Mouse (Mus musculus) C2C12 (cell line): Measurements from ENCODE around the gene Abhd12b. TPM values are rescaled to one million over a fixed set of nuclear protein-coding genes. Genes with fewer than 3 reads are reported as not detected.

Source experiments
- H3K27me3 ChIP-seq: one replicate; pipeline ENCODE4 v1.6.1; 2011; ENCODE audit not compliant: control insufficient read depth, insufficient read depth, insufficient read length
- H3K36me3 ChIP-seq: one replicate; pipeline ENCODE4 v1.6.1; 2011; ENCODE audit not compliant: control insufficient read depth, insufficient read depth
- H3K4me3 ChIP-seq: one replicate; pipeline ENCODE4 v1.5.1; 2011; ENCODE audit warnings: mild to moderate bottlenecking, control low read depth; ENCODE audit not compliant: poor library complexity, insufficient read depth, severe bottlenecking
- H3K79me2 ChIP-seq: one replicate; pipeline ENCODE4 v1.6.1; 2011; ENCODE audit not compliant: control insufficient read depth, insufficient read depth
- H3K79me3 ChIP-seq: one replicate; pipeline ENCODE4 v1.6.1; 2011; ENCODE audit warnings: low read depth, control low read depth
- H3ac ChIP-seq: one replicate; pipeline ENCODE3; 2011; ENCODE audit warnings: low read depth; ENCODE audit not compliant: control insufficient read depth, insufficient read length
- CEBPB ChIP-seq: IDR thresholded peaks from one replicate; pipeline ENCODE4 v1.6.1; 2011; ENCODE audit warnings: low read depth, mild to moderate bottlenecking, control low read depth, moderate library complexity
- CTCF ChIP-seq: IDR thresholded peaks from one replicate; pipeline ENCODE4 v1.5.1; 2011; ENCODE audit not compliant: control insufficient read depth, insufficient read depth, insufficient read length
- FOSL1 ChIP-seq: IDR thresholded peaks from one replicate; pipeline ENCODE4 v1.8.0; 2011; ENCODE audit warnings: mild to moderate bottlenecking, low read length; ENCODE audit not compliant: poor library complexity, insufficient read depth, severe bottlenecking
- MAX ChIP-seq: IDR thresholded peaks from one replicate; pipeline ENCODE4 v1.6.1; 2011; ENCODE audit warnings: mild to moderate bottlenecking, control low read depth
- MYOD1 ChIP-seq: IDR thresholded peaks from one replicate; pipeline ENCODE4 v1.6.1; 2011; ENCODE audit warnings: low read depth; ENCODE audit not compliant: control insufficient read depth, insufficient read length
- MYOG ChIP-seq: IDR thresholded peaks from one replicate; pipeline ENCODE4 v1.6.1; 2011; ENCODE audit not compliant: control insufficient read depth, insufficient read length; ENCODE audit errors: extremely low read depth
- USF1 ChIP-seq: IDR thresholded peaks from one replicate; pipeline ENCODE4 v1.6.1; 2011; ENCODE audit warnings: low read depth, mild to moderate bottlenecking, control low read depth, moderate library complexity
- polyA plus RNA-seq: library from polyadenylated mRNA; unstranded; fragments of >200 nt; fragmentation: generic; extraction: Trizol; gene quantifications from one replicate; pipeline ENCODE4 v1.2.1, GENCODE M21; 2012; ENCODE audit warnings: missing spikeins

The Abhd12b gene
- polyA plus RNA-seq, 1 experiment, result not detected

GRCm38 (mm10) chr12:70148631-70149265 lies 5.2 kb upstream of the Abhd12b start:
- Histone ChIP-seq H3K4me3 (no peak overlapping the region), H3K79me3 (no peaks in the 10 kb centered on the region), H3K36me3 (no peaks in the 10 kb centered on the region), H3K27me3 (peaks cover 5% of the 10 kb centered on the region), H3ac (no peak overlapping the region), H3K79me2 (no peaks in the 10 kb centered on the region)
- TF ChIP-seq MYOD1 (no peak), CTCF (no peak), USF1 (no peak)

- Histone ChIP-seq H3K79me3 (no peaks in the 10 kb centered on the region), H3K36me3 (no peaks in the 10 kb centered on the region), H3K27me3 (peaks cover 43% of the 10 kb centered on the region), H3K79me2 (no peaks in the 10 kb centered on the region), H3K4me3 (no peak overlapping the region), H3ac (no peak overlapping the region)
- TF ChIP-seq CEBPB, result no peak
These were observed 2.3 kb downstream of the Abhd12b start for GRCm38 (mm10) chr12:70156222-70156621.

GRCm38 (mm10) chr12:70157292-70158066 lies 3.5 kb downstream of the Abhd12b start:
- H3K27me3 ChIP-seq, result peaks cover 43% of the 10 kb centered on the region
- no peaks in the 10 kb centered on the region for H3K79me2 ChIP-seq
- H3K36me3 ChIP-seq, result no peaks in the 10 kb centered on the region
- H3K79me3 ChIP-seq, result no peaks in the 10 kb centered on the region
- H3K4me3 ChIP-seq, result no peak overlapping the region
- H3ac ChIP-seq, result no peak overlapping the region
- no peak for TF ChIP-seq CEBPB
- no peak for TF ChIP-seq FOSL1
- no peak for TF ChIP-seq CTCF
- TF ChIP-seq MAX, result no peak

- Histone ChIP-seq H3K27me3 (peaks cover 32% of the 10 kb centered on the region), H3K79me3 (no peaks in the 10 kb centered on the region), H3ac (no peak overlapping the region), H3K79me2 (no peaks in the 10 kb centered on the region), H3K36me3 (no peaks in the 10 kb centered on the region), H3K4me3 (no peak overlapping the region)
- no peak for TF ChIP-seq CTCF
- no peak for TF ChIP-seq USF1
- no peak for TF ChIP-seq MYOD1
- TF ChIP-seq MYOG, result no peak
- no peak for TF ChIP-seq CEBPB
- no peak for TF ChIP-seq MAX
- TF ChIP-seq FOSL1, result no peak
These were observed 7.1 kb downstream of the Abhd12b start for GRCm38 (mm10) chr12:70161057-70161456.

- no peaks in the 10 kb centered on the region for H3K36me3 ChIP-seq
- peaks cover 5% of the 10 kb centered on the region for H3K27me3 ChIP-seq
- no peaks in the 10 kb centered on the region for H3K79me2 ChIP-seq
- H3K4me3 ChIP-seq, result no peak overlapping the region
- no peaks in the 10 kb centered on the region for H3K79me3 ChIP-seq
- no peak overlapping the region for H3ac ChIP-seq
- TF ChIP-seq MAX (no peak), USF1 (no peak), FOSL1 (no peak), CTCF (no peak), CEBPB (no peak), MYOG (no peak), MYOD1 (no peak)
These were observed 10.8 kb downstream of the Abhd12b start for GRCm38 (mm10) chr12:70164741-70165140.

- H3K27me3 ChIP-seq, result peaks cover 11% of the 10 kb centered on the region
- H3K79me3 ChIP-seq, result no peaks in the 10 kb centered on the region
- H3K79me2 ChIP-seq, result no peaks in the 10 kb centered on the region
- no peak overlapping the region for H3ac ChIP-seq
- TF ChIP-seq MYOD1 (no peak), USF1 (no peak), CTCF (no peak), CEBPB (no peak), MAX (no peak), FOSL1 (no peak), MYOG (no peak)
- no peaks in the 10 kb centered on the region for H3K36me3 ChIP-seq
- no peak overlapping the region for H3K4me3 ChIP-seq
These were observed 14.0 kb downstream of the Abhd12b start for GRCm38 (mm10) chr12:70167950-70168349.
